Comparison of ENCODE assay signal across 19 mouse cellular contexts in the genomic region with DNA sequence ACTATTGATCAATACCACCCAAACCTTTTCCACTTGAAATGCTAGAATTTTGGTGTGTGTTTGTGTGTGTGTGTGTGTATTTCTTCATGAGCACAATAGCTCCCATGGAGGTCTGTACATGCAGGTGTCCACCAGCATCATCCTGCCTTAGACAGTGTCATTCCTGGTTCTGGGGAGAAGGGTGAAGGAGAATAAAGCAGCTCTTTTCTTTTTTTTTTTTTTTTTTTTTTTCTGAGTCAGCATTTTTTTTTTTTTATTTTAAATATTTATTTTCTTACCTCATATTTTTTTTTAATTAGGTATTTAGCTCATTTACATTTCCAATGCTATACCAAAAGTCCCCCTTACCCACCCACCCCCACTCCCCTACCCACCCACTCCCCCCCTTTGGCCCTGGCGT.
DNase-seq lines count a peak whose midpoint lies in the region; TF ChIP-seq lines count a peak whose summit lies in the region.
"Had no signal": no experiment of that assay in that cellular context is flagged by ENCODE, and none has a peak within 500 bp of the region (broad histone marks: within the 10 kb centered on the region; RNA-seq: fewer than 3 reads in every experiment).

No protein-coding gene starts in this region.

- no peaks in the 10 kb centered on the region for H3K4me1 ChIP-seq in ES-E14 (ENCODE audit: control insufficient read depth in 2 of 2, insufficient read depth in 2 of 2, low read length in 2 of 2, poor library complexity in 1 of 2)
- H3K4me1 ChIP-seq in MEL (ENCODE audit: control insufficient read depth in 1 of 2, insufficient read depth in 2 of 2, low read length in 2 of 2) = no peaks in the 10 kb centered on the region

- H3K36me3 ChIP-seq in ES-E14 (ENCODE audit: control insufficient read depth, insufficient read depth, low read length, poor library complexity, severe bottlenecking) (no peaks in the 10 kb centered on the region), MEL (ENCODE audit: control insufficient read depth in 1 of 2, insufficient read depth in 2 of 2, low read length in 2 of 2) (no peaks in the 10 kb centered on the region)
- H3K36me3 ChIP-seq: G1E had no signal

- H3K27me3 ChIP-seq in MEL (ENCODE audit: control insufficient read depth in 1 of 2, insufficient read depth in 2 of 2, low read length in 2 of 2) = no peaks in the 10 kb centered on the region
- H3K27me3 ChIP-seq: CH12.LX, Patski had no signal

- H3K9ac ChIP-seq in ES-E14 (ENCODE audit: insufficient read depth, low read depth, low read length, poor library complexity, severe bottlenecking) = no peak overlapping the region
- no peak overlapping the region for H3K9ac ChIP-seq in MEL (ENCODE audit: control insufficient read depth, low read depth, low read length, poor library complexity, severe bottlenecking)

- no peaks in the 10 kb centered on the region for H3K9me3 ChIP-seq in ES-E14 (ENCODE audit: control insufficient read depth, insufficient read depth, low read depth, low read length)
- no peaks in the 10 kb centered on the region for H3K9me3 ChIP-seq in MEL (replicated peaks; ENCODE audit: insufficient read depth, low read length)
- H3K9me3 ChIP-seq: G1E had no signal

- TF ChIP-seq RAD21 in MEL (IDR thresholded peaks at IDR 0.05; ENCODE audit: low read depth, low read length) = no peak

- H3K4me3 ChIP-seq in ES-E14 (ENCODE audit: insufficient read depth in 1 of 2, low read depth in 1 of 2, low read length in 2 of 2, poor library complexity in 1 of 2, severe bottlenecking in 1 of 2) (no peak overlapping the region), MEL (ENCODE audit: control insufficient read depth in 1 of 2, insufficient read depth in 1 of 2, low read depth in 2 of 2, low read length in 2 of 2) (no peak overlapping the region)

- H3K27ac ChIP-seq in ES-E14 (ENCODE audit: insufficient read depth, low read depth, low read length, poor library complexity, severe bottlenecking) (no peak overlapping the region), MEL (ENCODE audit: control insufficient read depth, low read depth, low read length) (no peak overlapping the region)

- in situ Hi-C loops in ES-E14 (cut with MboI; ENCODE audit: low sequenced_read_pairs in 2 of 2, unreplicated experiment in 2 of 2) = no loop called here

- TF ChIP-seq POLR2A in MEL (IDR thresholded peaks at IDR 0.05; ENCODE audit: control insufficient read depth in 1 of 2, insufficient read depth in 1 of 2, low read depth in 1 of 2, low read length in 2 of 2, poor library complexity in 1 of 2) = no peak

- DNase-seq in ES-E14 (ENCODE audit: low read depth, low spot score) (no peak), MEL (ENCODE audit: low read depth, low spot score) (no peak)
- DNase-seq in left cerebral cortex, adult 11 months (ENCODE audit: low spot score) = no peak
- no peak for DNase-seq in frontal cortex, adult 2 months (ENCODE audit: extremely low spot score in 1 of 2, low spot score in 1 of 2)
- DNase-seq: adrenal gland, adult 2 months; adrenal gland, adult 8-10 months; adrenal gland, postnatal 10 days; adrenal gland, postnatal 14 days; adrenal gland, postnatal 25 days; adrenal gland, postnatal 36 days; B cell, adult 2 months; cerebellum, adult 11 months; cerebellum, adult 11-12 months; cerebellum, adult 18-20 months; cerebellum, adult 2 months; cerebellum, adult 8-10 months had no signal

- no peak for TF ChIP-seq CTCF in MEL (IDR thresholded peaks at IDR 0.05 in 2 of 3, conservative IDR thresholded peaks at IDR 0.05 in 1 of 3; ENCODE audit: control insufficient read depth in 1 of 3, insufficient read depth in 1 of 3, low read depth in 2 of 3, low read length in 3 of 3, poor library complexity in 1 of 3, severe bottlenecking in 1 of 3)

- TF ChIP-seq EP300 in MEL (IDR thresholded peaks at IDR 0.05; ENCODE audit: low read depth in 1 of 2, low read length in 2 of 2) = no peak

- H3K79me2 ChIP-seq in MEL (ENCODE audit: control insufficient read depth, insufficient read depth, low read length, poor library complexity) = no peaks in the 10 kb centered on the region

TF ChIP-seq in ES-E14, 5 proteins besides CTCF, POLR2A, EP300 and RAD21:
- TF ChIP-seq MAFK (IDR thresholded peaks at IDR 0.05; ENCODE audit: insufficient read depth, low read depth, low read length) (peak; percentile 57), HCFC1 (IDR thresholded peaks at IDR 0.05; ENCODE audit: borderline replicate concordance, insufficient read depth, low read length) (no peak)

TF ChIP-seq in MEL, 35 proteins besides CTCF, POLR2A, EP300 and RAD21:
- TF ChIP-seq POLR2AphosphoS5 (IDR thresholded peaks at IDR 0.05; ENCODE audit: borderline replicate concordance, low read depth, low read length) (no peak), MAFK (IDR thresholded peaks at IDR 0.05; ENCODE audit: borderline replicate concordance, low read depth, low read length) (peak; percentile 69)
TF ChIP-seq in MEL: peak in this region for 1.
